ENCODE assay signal across 12 mouse cellular contexts in the genomic region with DNA sequence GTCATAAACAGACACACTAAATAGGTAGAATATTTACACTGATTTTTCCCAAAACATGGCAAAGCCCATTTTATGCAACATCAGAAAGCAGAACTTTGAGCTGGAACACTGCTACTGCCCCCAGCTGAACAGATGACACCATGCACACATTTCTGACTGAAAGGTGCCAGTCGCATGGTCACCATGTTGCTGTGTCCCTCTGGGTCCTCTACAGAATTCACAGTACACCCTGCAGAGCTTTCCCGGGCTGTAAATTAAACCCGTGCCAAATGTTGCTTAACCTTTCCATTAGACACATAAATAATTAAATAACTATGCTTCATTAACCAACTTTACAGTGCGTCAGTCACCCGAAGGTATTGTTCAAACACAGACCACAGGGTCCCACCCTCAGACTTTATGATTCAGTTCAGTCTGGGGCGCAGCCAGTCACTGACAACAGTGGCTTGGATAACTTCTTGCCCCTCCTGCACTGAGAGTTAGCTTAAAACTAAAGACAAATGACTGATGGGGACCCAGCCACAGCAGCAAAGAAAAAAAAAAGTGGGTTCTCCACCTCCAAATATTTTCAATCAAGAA.
"Had no signal": no experiment of that assay in that cellular context is flagged by ENCODE, and none has a peak within 500 bp of the region (broad histone marks: within the 10 kb centered on the region; RNA-seq: fewer than 3 reads in every experiment).

No protein-coding gene starts in this region.

- H3K4me1 ChIP-seq: liver, embryonic 15.5 days; midbrain, embryonic 13.5 days; stomach, embryonic 15.5 days had no signal

- H3K9ac ChIP-seq: liver, embryonic 15.5 days; midbrain, embryonic 13.5 days; stomach, embryonic 15.5 days had no signal

- H3K36me3 ChIP-seq: liver, embryonic 15.5 days; stomach, embryonic 15.5 days had no signal

- ATAC-seq: lung, postnatal 0 days; midbrain, embryonic 13.5 days had no signal

- H3K4me2 ChIP-seq: liver, embryonic 11.5 days; liver, embryonic 15.5 days; midbrain, embryonic 13.5 days; stomach, embryonic 15.5 days had no signal

- H3K27me3 ChIP-seq: liver, embryonic 15.5 days; midbrain, embryonic 13.5 days; stomach, embryonic 15.5 days had no signal

- H3K4me3 ChIP-seq: liver, embryonic 15.5 days; midbrain, embryonic 13.5 days; stomach, embryonic 15.5 days had no signal

- DNase-seq: layer of hippocampus, adult 9-11 months; layer of hippocampus, postnatal 36 days; lung, adult 2 months; lung, postnatal 36 days; right cerebral cortex, postnatal 14 days; thymus, adult 2 months; thymus, postnatal 25 days had no signal

- H3K27ac ChIP-seq: liver, embryonic 15.5 days; midbrain, embryonic 13.5 days; stomach, embryonic 15.5 days had no signal

- H3K9me3 ChIP-seq: liver, embryonic 15.5 days; midbrain, embryonic 13.5 days; stomach, embryonic 15.5 days had no signal
